Mouse (Mus musculus) ES-Bruce4 (cell line): ENCODE measurements at regions not wholly inside any gene's neighbourhood (a gene's known extent, or its start where the extent isn't known, plus 50 kb on each side); places are given as distances from the start of the nearest gene placed in this dataset.

Source experiments
- CTCF ChIP-seq: IDR thresholded peaks from one replicate; pipeline ENCODE4 v1.8.1; 2011; ENCODE audit warnings: low read depth, low read length
- EP300 ChIP-seq: IDR thresholded peaks from 2 replicates; pipeline ENCODE4 v1.6.1; 2011; ENCODE audit warnings: low read depth, low read length; ENCODE audit not compliant: insufficient read depth
- POLR2A ChIP-seq: IDR thresholded peaks from one replicate; pipeline ENCODE4 v1.8.1; 2011; ENCODE audit warnings: low read length; ENCODE audit not compliant: insufficient read depth

DNA sequence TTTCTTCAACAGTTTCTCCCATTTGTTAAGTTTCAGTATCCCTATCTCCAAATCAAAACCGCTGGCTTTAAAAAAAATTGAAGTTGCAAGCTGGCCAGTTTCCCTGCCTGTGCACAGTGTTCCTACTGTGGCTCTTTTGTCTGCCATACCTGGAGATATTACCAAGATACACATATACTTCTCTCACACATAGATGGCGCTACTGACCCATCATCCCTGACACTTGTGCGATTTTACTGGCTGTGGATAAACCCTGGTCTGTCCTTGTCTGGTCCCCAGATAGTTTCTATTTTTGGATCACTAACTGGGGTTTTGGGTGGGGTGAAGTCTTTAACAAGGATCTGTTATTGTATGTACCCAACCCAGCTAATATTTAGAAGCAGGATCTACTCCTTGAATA is 541.8 kb downstream of the Bckdhb start:
- TF ChIP-seq POLR2A (no peak), CTCF (no peak), EP300 (no peak)
